Mouse (Mus musculus) embryonic fibroblast, embryonic 13.5 days (primary cell): ENCODE measurements around the gene Lgals12. TPM values are rescaled to one million over a fixed set of nuclear protein-coding genes. Genes with fewer than 3 reads are reported as not detected.

Experiments
- H3K27ac ChIP-seq: 2 replicates; pipeline ENCODE4 v1.5.1; 2012; ENCODE audit warnings: low read length, control low read depth, inconsistent platforms; ENCODE audit not compliant: insufficient read depth
- H3K4me1 ChIP-seq: 2 replicates; pipeline ENCODE4 v1.6.1; 2011; ENCODE audit warnings: low read length; ENCODE audit not compliant: control insufficient read depth, insufficient read depth
- H3K4me3 ChIP-seq: 2 replicates; pipeline ENCODE4 v1.5.1; 2011; ENCODE audit warnings: mild to moderate bottlenecking, control low read depth, low read length; ENCODE audit not compliant: insufficient read depth
- CTCF ChIP-seq: IDR thresholded peaks from 2 replicates; pipeline ENCODE4 v1.5.1; 2011; ENCODE audit warnings: mild to moderate bottlenecking, control low read depth, low read length, moderate library complexity, borderline replicate concordance; ENCODE audit not compliant: insufficient read depth
- POLR2A ChIP-seq: IDR thresholded peaks from 2 replicates; pipeline ENCODE4 v1.6.1; 2011; ENCODE audit warnings: low read depth, mild to moderate bottlenecking, control low read depth, low read length, moderate library complexity
- polyA plus RNA-seq: library from polyadenylated mRNA; stranded (reverse); fragments of >200 nt; gene quantifications from 2 replicates; pipeline ENCODE4 v1.2.4, GENCODE M21; 2011; ENCODE audit warnings: low read depth; ENCODE audit not compliant: missing spikeins, insufficient read length

The Lgals12 gene
- polyA plus RNA-seq, 1 experiment = not detected

DNA sequence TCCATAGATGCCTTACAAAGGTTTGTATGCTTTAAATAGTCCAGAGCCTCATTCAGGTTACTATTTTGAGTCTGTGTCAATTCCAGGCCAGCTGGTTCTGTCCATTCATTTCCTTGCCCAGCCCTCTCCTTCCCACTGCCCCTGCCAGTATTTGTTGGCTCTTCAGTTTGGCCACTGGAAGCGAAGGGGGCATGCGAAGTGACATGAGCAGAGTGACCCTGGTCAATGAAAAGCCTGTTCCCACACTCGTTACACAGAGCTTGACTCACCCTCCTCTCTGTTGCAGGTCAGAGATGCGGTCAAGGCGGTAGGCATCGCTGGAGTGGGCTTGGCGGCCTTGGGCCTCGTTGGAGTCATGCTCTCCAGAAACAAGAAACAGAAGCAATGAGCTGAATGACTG is 21.7 kb downstream of the Lgals12 start:
- TF ChIP-seq CTCF (no peak), POLR2A (no peak)
- no peak overlapping the region for H3K4me3 ChIP-seq
- no peaks in the 10 kb centered on the region for H3K4me1 ChIP-seq
- H3K27ac ChIP-seq = no peak overlapping the region

DNA sequence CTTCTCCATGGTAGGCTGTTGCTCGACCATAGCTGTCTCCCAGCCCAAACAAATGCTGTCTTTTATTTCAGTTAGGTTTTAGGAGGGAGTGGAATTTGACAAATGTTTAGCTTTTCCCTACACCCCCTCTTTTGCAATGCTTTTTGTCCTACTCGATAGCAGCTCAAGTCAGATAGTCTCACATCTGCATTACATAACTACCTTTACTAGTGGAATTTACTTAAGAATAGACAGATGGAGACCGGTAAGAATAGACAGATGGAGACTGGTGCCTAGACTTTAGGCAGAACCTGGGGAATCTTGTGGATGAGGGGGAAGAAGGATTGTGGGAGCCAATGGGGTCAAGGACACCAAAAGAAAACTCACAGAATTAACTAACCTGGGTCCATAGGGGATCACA is 23.4 kb downstream of the Lgals12 start:
- no peak overlapping the region for H3K4me3 ChIP-seq
- no peaks in the 10 kb centered on the region for H3K4me1 ChIP-seq
- TF ChIP-seq POLR2A (no peak), CTCF (no peak)
- no peak overlapping the region for H3K27ac ChIP-seq

DNA sequence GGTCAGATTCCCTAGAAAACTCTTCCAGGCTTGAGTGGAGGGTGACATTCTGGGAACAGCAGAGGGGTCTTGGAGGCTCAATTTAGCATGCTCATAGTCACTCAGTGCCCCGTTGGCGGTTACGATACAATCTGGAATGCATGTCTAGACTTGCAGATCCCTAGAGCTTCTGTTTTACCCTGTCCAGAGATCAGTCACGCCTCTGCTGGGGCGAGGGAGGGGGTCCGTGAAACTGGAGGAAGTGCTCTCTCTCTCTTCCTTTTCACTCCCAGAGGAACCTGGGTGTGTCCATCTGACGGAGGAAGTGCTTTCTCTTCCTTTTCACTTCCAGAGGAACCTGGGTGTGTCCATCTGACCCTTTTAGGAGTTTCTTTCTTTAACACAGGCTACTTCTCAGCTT is 23.9 kb downstream of the Lgals12 start:
- H3K4me1 ChIP-seq = no peaks in the 10 kb centered on the region
- no peak overlapping the region for H3K27ac ChIP-seq
- no peak overlapping the region for H3K4me3 ChIP-seq
- TF ChIP-seq CTCF (no peak), POLR2A (no peak)

DNA sequence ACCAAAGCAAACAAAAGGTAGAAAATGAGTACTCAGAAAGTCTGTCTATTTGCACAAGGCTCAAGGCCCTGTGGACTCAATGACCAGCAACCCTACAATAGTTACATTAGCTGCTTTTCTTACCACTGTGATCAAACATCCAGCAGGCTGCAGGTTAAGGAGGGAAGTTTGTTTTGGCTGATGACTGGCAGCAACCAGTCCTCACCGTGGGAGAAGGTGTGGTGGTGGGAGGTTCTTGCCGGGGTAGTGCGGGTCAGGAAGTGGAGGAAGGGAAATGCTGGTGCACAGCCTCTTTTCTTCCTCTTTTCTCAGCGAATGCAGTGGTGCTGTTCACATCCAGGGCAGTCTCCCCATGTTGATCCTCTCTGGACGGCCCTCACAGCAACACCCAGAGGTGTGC is 26.0 kb downstream of the Lgals12 start:
- Histone ChIP-seq H3K27ac (no peak overlapping the region), H3K4me1 (no peaks in the 10 kb centered on the region), H3K4me3 (no peak overlapping the region)
- no peak for TF ChIP-seq CTCF
- no peak for TF ChIP-seq POLR2A

DNA sequence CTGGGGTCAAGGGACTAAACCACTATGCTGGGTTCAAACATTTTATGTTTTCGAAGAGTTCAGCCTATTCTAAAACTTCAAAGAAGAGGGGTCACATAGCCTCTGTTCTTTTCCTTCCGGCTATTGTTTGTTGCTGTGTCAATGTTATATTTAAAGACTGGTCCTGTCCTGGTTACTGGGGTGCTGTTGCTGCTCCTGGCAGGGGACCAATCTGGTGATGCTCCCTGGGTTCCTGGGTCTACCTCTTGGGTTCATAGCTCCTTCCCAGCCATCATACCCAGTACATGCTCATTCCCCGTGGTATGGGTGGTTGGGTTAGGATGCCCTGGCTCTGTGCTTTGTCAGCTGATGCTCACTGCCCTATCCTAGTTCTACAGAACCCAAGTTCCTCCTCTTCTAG is 29.3 kb downstream of the Lgals12 start:
- H3K4me3 ChIP-seq = no peak overlapping the region
- TF ChIP-seq CTCF = no peak
- TF ChIP-seq POLR2A = no peak
- no peaks in the 10 kb centered on the region for H3K4me1 ChIP-seq
- no peak overlapping the region for H3K27ac ChIP-seq

DNA sequence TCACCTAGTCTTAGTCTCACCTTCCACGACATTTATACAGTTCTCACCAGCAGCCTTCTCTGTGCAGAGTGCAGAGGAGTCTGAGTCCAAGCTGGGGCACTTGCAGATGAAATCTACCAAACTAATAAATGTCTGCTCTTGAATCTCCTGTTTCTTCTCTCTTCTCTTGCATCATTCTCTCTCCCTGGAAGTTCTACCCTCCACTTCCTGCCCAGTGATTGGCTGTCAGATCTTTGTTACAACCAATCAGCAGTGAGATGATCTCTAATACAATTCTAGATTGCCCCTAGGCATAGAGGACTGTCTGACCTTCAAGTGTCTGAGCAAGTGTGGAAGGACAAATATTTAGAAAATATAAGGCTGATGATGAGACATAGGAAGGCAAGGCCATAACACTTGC is 30.8 kb downstream of the Lgals12 start:
- H3K4me1 ChIP-seq = no peaks in the 10 kb centered on the region
- H3K4me3 ChIP-seq = no peak overlapping the region
- H3K27ac ChIP-seq = no peak overlapping the region
- no peak for TF ChIP-seq CTCF
- TF ChIP-seq POLR2A = no peak

DNA sequence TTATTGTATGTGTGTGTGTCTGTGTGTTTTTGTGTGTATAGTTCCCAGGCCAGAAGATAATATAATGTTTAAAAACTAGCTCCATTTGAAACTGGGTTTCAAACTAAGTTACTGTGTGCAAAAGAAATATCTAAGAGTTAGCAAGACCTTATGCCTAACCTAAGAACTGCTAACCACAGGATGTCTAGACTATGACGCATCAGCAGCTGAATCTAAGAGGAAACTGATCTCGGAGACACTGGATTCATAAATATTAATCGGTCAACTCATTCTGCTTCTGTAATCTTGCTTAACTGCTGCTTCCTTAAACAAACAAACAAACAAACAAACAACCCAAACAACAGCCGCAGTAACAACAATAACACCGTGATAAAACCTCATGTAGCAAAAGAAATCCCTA is 37.3 kb downstream of the Lgals12 start:
- TF ChIP-seq POLR2A = no peak
- no peak for TF ChIP-seq CTCF
- H3K4me3 ChIP-seq = no peak overlapping the region
- peak overlapping the region; percentile 95 for H3K27ac ChIP-seq
- peaks cover 6% of the 10 kb centered on the region for H3K4me1 ChIP-seq

DNA sequence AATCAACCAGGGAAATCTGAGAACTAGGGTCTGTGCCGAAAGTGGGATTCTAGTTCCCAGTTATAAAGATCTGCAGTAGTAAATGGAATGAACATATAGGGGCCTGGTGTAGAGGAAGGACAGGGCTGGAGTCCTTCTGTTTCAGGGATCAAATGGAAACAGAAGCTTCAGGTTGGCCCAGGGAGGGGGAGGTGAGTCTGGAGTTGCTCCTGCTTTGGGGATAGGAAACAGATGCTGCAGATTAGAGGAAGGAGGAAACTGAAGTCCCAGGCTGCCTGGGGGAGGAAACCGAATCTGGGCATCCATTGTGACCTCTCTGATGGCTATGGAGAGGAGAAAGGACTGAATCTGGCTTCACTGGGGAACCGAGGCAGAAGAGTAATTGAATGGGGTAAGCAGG is 38.6 kb downstream of the Lgals12 start:
- Histone ChIP-seq H3K4me3 (no peak overlapping the region), H3K4me1 (peaks cover 6% of the 10 kb centered on the region), H3K27ac (peak overlapping the region; percentile 69; the same call in 1 of the 2 replicates)
- no peak for TF ChIP-seq CTCF
- no peak for TF ChIP-seq POLR2A

DNA sequence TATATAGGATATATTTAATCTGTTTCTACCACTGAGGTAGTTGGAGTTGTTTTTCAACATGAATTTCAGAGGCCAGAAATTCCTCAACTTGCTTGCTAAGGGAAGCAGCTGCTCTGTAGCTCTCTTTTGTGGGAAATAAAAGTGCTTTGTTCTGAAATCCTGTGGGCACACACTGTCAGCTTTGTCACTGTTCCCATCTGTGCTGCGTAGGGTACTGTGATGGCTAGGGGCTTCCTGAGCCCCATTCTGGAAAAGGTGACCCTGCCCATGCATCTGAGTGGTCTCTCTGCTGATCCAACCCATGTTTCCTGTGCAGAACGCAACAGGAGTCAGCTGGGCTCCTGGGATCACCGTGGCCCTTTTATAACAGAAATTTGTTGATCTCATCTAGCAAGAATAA is 40.2 kb downstream of the Lgals12 start:
- peaks cover 6% of the 10 kb centered on the region for H3K4me1 ChIP-seq
- H3K27ac ChIP-seq = no peak overlapping the region
- H3K4me3 ChIP-seq = no peak overlapping the region
- TF ChIP-seq POLR2A (no peak), CTCF (no peak)

DNA sequence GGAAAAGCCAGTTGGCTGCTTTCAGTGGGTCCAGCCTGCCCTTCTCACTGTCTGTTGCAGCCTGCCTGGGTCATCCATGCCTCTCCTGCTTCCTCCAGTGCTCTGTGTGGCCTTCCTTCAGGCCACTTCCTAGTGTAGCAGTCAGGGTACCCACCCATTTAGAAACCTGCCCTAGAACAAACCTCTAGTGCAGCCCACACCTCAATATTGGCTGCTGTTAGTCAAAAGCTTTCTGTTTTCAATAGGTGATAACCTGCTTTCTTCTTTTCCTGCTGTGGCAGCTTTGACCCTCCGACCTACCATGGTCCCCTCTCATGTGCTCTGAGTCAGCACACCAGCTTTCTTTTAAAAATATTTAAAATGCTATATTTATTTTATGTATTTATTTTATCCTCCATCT is 42.5 kb downstream of the Lgals12 start:
- Histone ChIP-seq H3K4me1 (0 out of 2 replicates have a peak, but pooled peaks cover 3% of the 10 kb centered on the region), H3K27ac (no peak overlapping the region), H3K4me3 (no peak overlapping the region)
- TF ChIP-seq POLR2A (no peak), CTCF (no peak)

DNA sequence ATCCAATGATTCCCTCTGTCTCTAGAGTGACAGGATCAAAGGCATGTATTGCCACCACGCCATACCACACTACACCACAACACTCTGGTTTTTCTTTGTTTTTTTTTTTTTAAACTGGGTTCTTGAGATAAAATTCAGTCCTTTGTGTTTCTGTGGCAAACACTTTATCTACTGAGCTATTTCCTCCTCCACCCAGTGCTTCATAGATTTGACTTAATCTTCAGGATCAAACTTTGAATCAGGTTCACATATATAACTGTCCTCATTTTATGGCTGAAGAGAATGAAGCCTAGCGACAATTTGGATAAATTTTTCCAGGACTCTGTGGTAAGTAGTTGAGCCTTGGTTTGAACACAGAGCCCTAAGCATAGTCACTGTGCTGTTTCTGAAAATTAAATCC is 43.3 kb downstream of the Lgals12 start:
- H3K4me3 ChIP-seq = no peak overlapping the region
- H3K27ac ChIP-seq = no peak overlapping the region
- no peak for TF ChIP-seq CTCF
- no peak for TF ChIP-seq POLR2A
- H3K4me1 ChIP-seq = 0 out of 2 replicates have a peak, but pooled peaks cover under 1% of the 10 kb centered on the region
